Mouse (Mus musculus) bone marrow macrophage, adult 2 months (primary cell): ENCODE measurements around the gene Rab11fip3. TPM values are rescaled to one million over a fixed set of nuclear protein-coding genes. Genes with fewer than 3 reads are reported as not detected.
A peak's percentile ranks its signal among the peaks of the same experiment; 100 is the strongest.

Experiments used
- H3K27ac ChIP-seq: 2 replicates; pipeline ENCODE4 v1.5.1; 2012; ENCODE audit warnings: low read depth, low read length; ENCODE audit not compliant: insufficient read depth
- H3K4me1 ChIP-seq: 2 replicates; pipeline ENCODE4 v1.6.1; 2012; ENCODE audit warnings: low read length; ENCODE audit not compliant: control insufficient read depth, insufficient read depth
- H3K4me3 ChIP-seq: 2 replicates; pipeline ENCODE4 v1.5.1; 2012; ENCODE audit warnings: mild to moderate bottlenecking, low read length, moderate library complexity; ENCODE audit not compliant: insufficient read depth
- CTCF ChIP-seq: IDR thresholded peaks from 2 replicates; pipeline ENCODE4 v1.5.1; 2012; ENCODE audit warnings: low read depth, mild to moderate bottlenecking, low read length, moderate library complexity
- POLR2A ChIP-seq: IDR thresholded peaks from 2 replicates; pipeline ENCODE4 v1.6.1; 2012; ENCODE audit warnings: mild to moderate bottlenecking, low read depth, low read length, borderline replicate concordance
- polyA plus RNA-seq: library from polyadenylated mRNA; stranded (reverse); fragments of >200 nt; gene quantifications from 2 replicates; pipeline ENCODE4 v1.2.4, GENCODE M21; 2012; ENCODE audit not compliant: missing spikeins, insufficient read depth, insufficient read length

Rab11fip3 gene
- polyA plus RNA-seq, 1 experiment: 8.3 TPM

- Histone ChIP-seq H3K27ac (peak overlapping the region; percentile 71), H3K4me1 (peaks cover 21% of the 10 kb centered on the region), H3K4me3 (peak overlapping the region; percentile 95)
- TF ChIP-seq POLR2A (no peak), CTCF (no peak)
Observed at GRCm38 (mm10) chr17:25941511-25942241, 127.7 kb downstream of the Rab11fip3 start.

Other genes with a start within 250 kb of the Rab11fip3 start
- 11.9 and 14.0 TPM in 2 replicates for gene Wdr24, start 245.9 kb downstream of the Rab11fip3 start, polyA plus RNA-seq
- gene Jmjd8, start 240.7 kb downstream of the Rab11fip3 start, polyA plus RNA-seq: 16.3 and 18.0 TPM in 2 replicates
- 84.9 and 89.7 TPM in 2 replicates for gene Stub1, start 236.2 kb downstream of the Rab11fip3 start, polyA plus RNA-seq
- gene Rhbdl1, start 232.3 kb downstream of the Rab11fip3 start, polyA plus RNA-seq: 1.6 and 3.7 TPM in 2 replicates
- gene Gm20683, start 227.8 kb downstream of the Rab11fip3 start, polyA plus RNA-seq: 1.5 TPM in 1 of 2 replicates, not detected in the other
- gene Rhot2, start 224.7 kb downstream of the Rab11fip3 start, polyA plus RNA-seq: 30.8 and 35.1 TPM in 2 replicates
- 11.7 and 13.1 TPM in 2 replicates for gene Wdr90, start 208.1 kb downstream of the Rab11fip3 start, polyA plus RNA-seq
- 10.3 and 16.6 TPM in 2 replicates for gene Mcrip2, start 200.8 kb downstream of the Rab11fip3 start, polyA plus RNA-seq
- 16.1 and 17.0 TPM in 2 replicates for gene Mettl26, start 194.5 kb downstream of the Rab11fip3 start, polyA plus RNA-seq
- 0.84 and 1.4 TPM in 2 replicates for gene Wfikkn1, start 188.7 kb downstream of the Rab11fip3 start, polyA plus RNA-seq
- gene Rab40c, start 149.8 kb downstream of the Rab11fip3 start, polyA plus RNA-seq: 30.0 and 32.8 TPM in 2 replicates
- 51.1 and 53.4 TPM in 2 replicates for gene Pigq, start 124.6 kb downstream of the Rab11fip3 start, polyA plus RNA-seq
- not detected in 2 replicates for gene Nhlrc4, start 124.6 kb downstream of the Rab11fip3 start, polyA plus RNA-seq
- gene A930017K11Rik, start 117.0 kb downstream of the Rab11fip3 start, polyA plus RNA-seq: not detected in 2 replicates
- 12.1 and 12.7 TPM in 2 replicates for gene Capn15, start 83.8 kb downstream of the Rab11fip3 start, polyA plus RNA-seq
- 29.0 and 30.7 TPM in 2 replicates for gene Decr2, start 20.8 kb upstream of the Rab11fip3 start, polyA plus RNA-seq
- gene Nme4, start 26.0 kb upstream of the Rab11fip3 start, polyA plus RNA-seq: 25.6 and 28.4 TPM in 2 replicates
- gene Tmem8, start 43.7 kb upstream of the Rab11fip3 start, polyA plus RNA-seq: 58.4 and 67.5 TPM in 2 replicates
- gene Mrpl28, start 53.9 kb upstream of the Rab11fip3 start, polyA plus RNA-seq: 72.1 and 74.7 TPM in 2 replicates
- 31.6 and 40.1 TPM in 2 replicates for gene Axin1, start 69.1 kb upstream of the Rab11fip3 start, polyA plus RNA-seq
- not detected in 2 replicates for gene Pdia2, start 129.5 kb upstream of the Rab11fip3 start, polyA plus RNA-seq
- gene Rgs11, start 133.4 kb upstream of the Rab11fip3 start, polyA plus RNA-seq: 4.7 and 6.6 TPM in 2 replicates
- not detected in 2 replicates for gene Arhgdig, start 138.2 kb upstream of the Rab11fip3 start, polyA plus RNA-seq
- gene Fam234a, start 174.7 kb upstream of the Rab11fip3 start, polyA plus RNA-seq: 117 and 136 TPM in 2 replicates
- 37.4 and 41.2 TPM in 2 replicates for gene Luc7l, start 183.3 kb upstream of the Rab11fip3 start, polyA plus RNA-seq